Mouse (Mus musculus) G1E (cell line): Measurements from ENCODE around the gene Lcmt1.

Source experiments
- CTCF ChIP-seq: IDR thresholded peaks from 2 replicates; pipeline ENCODE4 v1.5.1; 2012; ENCODE audit warnings: low read depth, low read length, inconsistent platforms, mixed read lengths
- GATA1 ChIP-seq: IDR thresholded peaks from 2 replicates; pipeline ENCODE4 v1.6.1; 2012; ENCODE audit warnings: borderline replicate concordance, low read length, inconsistent platforms, mixed read lengths
- POLR2AphosphoS5 ChIP-seq: IDR thresholded peaks from 2 replicates; pipeline ENCODE4 v1.6.1; 2012; ENCODE audit warnings: low read depth, low read length, inconsistent platforms; ENCODE audit not compliant: insufficient replicate concordance

- TF ChIP-seq CTCF (no peak), GATA1 (no peak), POLR2AphosphoS5 (no peak)
Observed at GRCm38 (mm10) chr7:123365876-123366741, 3.5 kb upstream of the Lcmt1 start.
